Mouse (Mus musculus) heart, adult 10 weeks (tissue): ENCODE data around the gene Olfr1132. TPM values are rescaled to one million over a fixed set of nuclear protein-coding genes. Genes with fewer than 3 reads are reported as not detected.

ENCODE experiments used
- polyA plus RNA-seq: library from polyadenylated mRNA; stranded (reverse); fragments of 350-450 nt; fragmentation: Illumina TruSeq; extraction: RNeasy Lipid Tissue Mini Kit (QIAGEN cat#74804); gene quantifications from one replicate; pipeline ENCODE4 v1.2.3, GENCODE M21; 2014; ENCODE audit warnings: low read depth, low replicate concordance

Gene Olfr1132
- not detected for polyA plus RNA-seq

DNA sequence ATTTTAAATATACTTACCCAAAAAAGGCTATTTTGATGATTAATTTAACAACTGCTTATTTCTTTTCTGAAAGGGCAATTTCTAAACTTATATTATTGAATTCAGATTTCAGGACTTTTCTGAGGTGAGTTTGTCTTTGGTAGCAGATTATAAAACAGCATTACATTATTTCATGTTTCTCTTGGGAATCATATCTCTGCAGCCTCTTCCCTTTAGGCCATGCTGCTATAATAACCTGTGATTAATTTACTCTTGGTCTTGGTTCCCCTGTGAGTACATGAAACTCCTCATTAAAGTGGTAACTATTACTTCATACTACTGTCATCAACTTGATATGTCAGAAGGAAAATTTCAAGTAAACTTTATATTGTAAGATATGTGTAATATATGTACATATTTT lies at the start of gene Olfr1132:
Gene Olfr1132, minus strand, starts transcription at position 101 of the 400 bp plus-strand sequence.

DNA sequence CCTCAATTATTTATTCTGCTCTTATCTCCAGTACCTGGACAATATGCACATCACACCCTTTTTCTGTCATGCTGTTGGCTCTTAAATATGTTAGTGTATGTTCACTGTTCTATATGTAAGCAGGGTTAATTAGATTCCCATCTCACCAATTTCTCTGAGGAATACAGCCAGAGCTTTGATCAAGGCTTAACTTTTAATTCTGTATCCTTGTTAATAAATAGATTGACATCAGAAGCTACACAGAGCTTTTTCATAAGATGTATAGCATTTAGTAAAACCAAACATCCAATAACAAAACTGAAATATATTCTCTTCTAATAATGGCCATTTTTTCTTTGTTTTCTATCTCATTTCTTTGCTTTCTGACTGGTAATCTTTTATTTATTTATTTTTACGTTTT lies 36.2 kb upstream of the Olfr1132 start, which contains the start of gene Olfr1135:
Gene Olfr1135, minus strand, starts transcription at position 101 of the 400 bp plus-strand sequence.

DNA sequence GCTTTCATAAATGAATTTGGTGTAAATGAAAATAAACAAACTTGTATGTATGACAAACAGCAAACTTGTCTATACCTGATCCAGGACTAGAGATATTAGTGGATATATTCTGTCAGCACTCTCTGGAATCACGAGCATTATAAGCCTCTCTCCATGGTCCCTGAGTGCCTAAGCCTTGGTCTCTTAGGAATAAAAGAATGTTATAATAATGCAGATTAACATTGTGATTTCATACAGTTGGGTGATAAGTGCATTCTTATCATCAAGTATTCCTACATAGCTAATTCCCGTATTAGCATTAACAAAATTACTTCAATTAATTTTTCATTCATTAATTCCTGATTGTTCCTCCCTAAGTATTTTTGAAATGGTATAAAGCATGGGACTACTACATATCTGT lies 21.0 kb upstream of the Olfr1132 start, which contains the start of gene Olfr1134:
Gene Olfr1134, minus strand, starts transcription at position 101 of the 400 bp plus-strand sequence.

DNA sequence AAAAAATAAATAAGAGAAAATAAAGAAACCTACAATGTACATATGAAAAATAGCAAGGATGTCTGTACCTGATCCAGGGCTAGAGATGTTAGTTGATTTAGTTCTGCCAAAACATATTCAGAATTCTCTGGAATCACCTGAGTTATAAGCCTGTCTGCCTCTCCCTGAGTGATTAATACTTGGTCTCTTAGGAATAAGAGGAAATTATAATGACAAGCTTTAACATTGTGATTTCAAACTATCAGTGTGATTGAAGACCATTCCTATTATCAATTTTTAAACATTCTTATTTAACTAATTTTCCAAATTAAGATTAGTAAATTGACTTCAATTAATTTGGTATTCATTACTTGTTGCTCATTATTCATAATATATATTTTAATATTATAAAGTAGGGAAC lies 9.9 kb upstream of the Olfr1132 start, which contains the start of gene Olfr1133:
Gene Olfr1133, minus strand, starts transcription at position 101 of the 400 bp plus-strand sequence.

DNA sequence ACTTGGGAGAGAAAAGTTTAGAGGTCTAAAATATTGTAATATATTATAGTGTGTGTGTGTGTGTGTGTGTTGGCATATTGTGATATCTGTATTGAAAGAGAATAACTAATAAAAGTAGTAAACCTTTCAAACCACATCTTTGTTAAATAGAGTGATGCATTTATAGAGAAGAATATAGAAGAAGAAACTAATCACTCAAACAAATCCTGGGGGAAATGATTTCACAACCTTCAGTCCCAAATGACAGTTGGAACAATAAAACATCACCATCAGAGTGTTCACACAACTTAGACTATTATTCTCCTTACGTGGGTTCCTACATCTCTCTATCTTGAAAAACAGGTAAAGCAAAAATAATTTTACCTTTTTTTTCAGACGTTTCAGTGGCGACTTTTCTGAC lies 10.5 kb downstream of the Olfr1132 start, which contains the start of gene Olfr1131:
Gene Olfr1131, plus strand, starts transcription at position 301 of the 400 bp plus-strand sequence.

DNA sequence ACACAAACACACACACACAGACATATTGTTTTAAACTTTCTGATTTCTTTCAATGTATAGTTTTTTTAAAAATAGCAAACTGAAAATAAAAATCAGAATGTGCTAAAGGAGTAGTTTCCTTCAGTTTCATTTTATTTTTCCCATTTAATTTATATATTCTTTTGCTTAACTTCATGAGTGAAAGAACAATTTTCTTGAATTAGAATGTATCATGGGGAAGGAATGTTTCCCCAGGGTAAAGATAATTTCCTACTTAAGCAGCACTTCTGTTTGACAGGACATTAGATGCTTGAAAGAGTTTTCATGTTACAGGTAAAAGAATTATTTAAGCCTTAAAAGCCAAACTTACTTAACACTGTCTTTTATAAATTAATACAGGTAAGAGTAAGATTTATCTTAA lies 31.4 kb downstream of the Olfr1132 start, which contains the start of gene Olfr1130:
Gene Olfr1130, plus strand, starts transcription at position 301 of the 400 bp plus-strand sequence.

Other genes with a start within 250 kb of the Olfr1132 start
- not detected for gene Olfr1123, start 220.9 kb downstream of the Olfr1132 start, polyA plus RNA-seq
- not detected for gene Olfr1124, start 207.3 kb downstream of the Olfr1132 start, polyA plus RNA-seq
- gene Olfr1126, start 183.6 kb downstream of the Olfr1132 start, polyA plus RNA-seq, result not detected
- gene Pramel7, start 140.4 kb downstream of the Olfr1132 start, polyA plus RNA-seq, result not detected
- not detected for gene Pramel6, start 131.0 kb downstream of the Olfr1132 start, polyA plus RNA-seq
- gene Olfr153, start 105.7 kb downstream of the Olfr1132 start, polyA plus RNA-seq, result not detected
- not detected for gene Olfr1128, start 92.0 kb downstream of the Olfr1132 start, polyA plus RNA-seq
- not detected for gene Olfr1129, start 63.6 kb downstream of the Olfr1132 start, polyA plus RNA-seq
- gene Olfr1130, start 31.3 kb downstream of the Olfr1132 start, polyA plus RNA-seq, result not detected
- gene Olfr1131, start 10.4 kb downstream of the Olfr1132 start, polyA plus RNA-seq, result not detected
- not detected for gene Olfr1133, start 9.8 kb upstream of the Olfr1132 start, polyA plus RNA-seq
- not detected for gene Olfr1134, start 20.9 kb upstream of the Olfr1132 start, polyA plus RNA-seq
- gene Olfr1135, start 36.1 kb upstream of the Olfr1132 start, polyA plus RNA-seq, result not detected
- not detected for gene Olfr1136, start 56.4 kb upstream of the Olfr1132 start, polyA plus RNA-seq
- not detected for gene Olfr1137, start 75.6 kb upstream of the Olfr1132 start, polyA plus RNA-seq
- gene Olfr1138, start 102.4 kb upstream of the Olfr1132 start, polyA plus RNA-seq, result not detected
- gene Olfr1140, start 106.2 kb upstream of the Olfr1132 start, polyA plus RNA-seq, result not detected
- gene Olfr1141, start 116.5 kb upstream of the Olfr1132 start, polyA plus RNA-seq, result not detected
- gene Olfr152, start 141.9 kb upstream of the Olfr1132 start, polyA plus RNA-seq, result not detected
- gene Olfr1143, start 163.1 kb upstream of the Olfr1132 start, polyA plus RNA-seq, result not detected
- gene Olfr1145, start 172.3 kb upstream of the Olfr1132 start, polyA plus RNA-seq, result not detected
- not detected for gene Olfr1148, start 193.0 kb upstream of the Olfr1132 start, polyA plus RNA-seq
- not detected for gene Olfr1150-ps1, start 206.5 kb upstream of the Olfr1132 start, polyA plus RNA-seq
- gene Olfr1151, start 218.3 kb upstream of the Olfr1132 start, polyA plus RNA-seq, result not detected
- gene Olfr1152, start 229.0 kb upstream of the Olfr1132 start, polyA plus RNA-seq, result not detected